Mouse (Mus musculus) limb, embryonic 14.5 days (tissue): ENCODE data around the gene Cfl1. TPM values are rescaled to one million over a fixed set of nuclear protein-coding genes. Genes with fewer than 3 reads are reported as not detected.
A peak's percentile ranks its signal among the peaks of the same experiment; 100 is the strongest.

ENCODE experiments used
- ATAC-seq: fragments of 200-750 bp; cut with Nextera tagmentation; 2 replicates; pipeline ENCODE4 v1.8.0; 2017; ENCODE audit warnings: low read depth, moderate number of reproducible peaks, moderate TSS enrichment; ENCODE audit not compliant: low FRiP score
- DNase-seq: peaks from one replicate; pipeline ENCODE4 v3.0.0-alpha.2; 2015; ENCODE audit warnings: low spot score
- H3K27ac ChIP-seq: fragments of 300-500 bp; sonication (generic); replicated peaks from 2 replicates; pipeline ENCODE4 v1.5.1; 2014; ENCODE audit warnings: low read depth, mild to moderate bottlenecking, low read length, moderate library complexity, mixed read lengths
- H3K27me3 ChIP-seq: fragments of 300-500 bp; sonication (generic); 2 replicates; pipeline ENCODE4 v1.6.1; 2014; ENCODE audit warnings: low read length, mixed read lengths; ENCODE audit not compliant: control insufficient read depth, insufficient read depth
- H3K36me3 ChIP-seq: fragments of 300-500 bp; sonication (generic); 2 replicates; pipeline ENCODE4 v1.6.1; 2014; ENCODE audit warnings: mild to moderate bottlenecking, low read length, moderate library complexity, mixed read lengths; ENCODE audit not compliant: control insufficient read depth, insufficient read depth
- H3K4me1 ChIP-seq: fragments of 300-500 bp; sonication (generic); 2 replicates; pipeline ENCODE4 v1.6.1; 2014; ENCODE audit warnings: antibody characterized with exemption, low read length, mixed read lengths; ENCODE audit not compliant: control insufficient read depth, insufficient read depth
- H3K4me2 ChIP-seq: fragments of 300-500 bp; sonication (generic); replicated peaks from 2 replicates; pipeline ENCODE4 v1.6.1; 2014; ENCODE audit warnings: low read depth, mild to moderate bottlenecking, low read length, moderate library complexity; ENCODE audit not compliant: severe bottlenecking
- H3K4me3 ChIP-seq: fragments of 300-500 bp; sonication (generic); replicated peaks from 2 replicates; pipeline ENCODE4 v1.5.1; 2014; ENCODE audit warnings: low read length
- H3K9ac ChIP-seq: fragments of 300-500 bp; sonication (generic); 2 replicates; pipeline ENCODE4 v1.6.1; 2014; ENCODE audit warnings: mild to moderate bottlenecking, low read depth, low read length, moderate library complexity; ENCODE audit not compliant: severe bottlenecking
- H3K9me3 ChIP-seq: fragments of 300-500 bp; sonication (generic); 2 replicates; pipeline ENCODE4 v1.6.1; 2016; ENCODE audit warnings: low read length; ENCODE audit not compliant: control insufficient read depth
- POLR2A ChIP-seq: fragments of 200-500 bp; IDR thresholded peaks from 2 replicates; pipeline ENCODE4 v1.8.0; 2012; ENCODE audit warnings: inconsistent platforms, mild to moderate bottlenecking, moderate library complexity, borderline replicate concordance; ENCODE audit not compliant: insufficient read depth, insufficient read length; ENCODE audit errors: extremely low read depth
- WGBS: fragments of 180-500 bp; shearing (Covaris S2); extraction: QIAGEN DNeasy Blood & Tissue Kit; methylation state at CpG from one replicate; pipeline ENCODE4 v1.1.7; 2014; 5-methylcytosine and 5-hydroxymethylcytosine counted together
- polyA plus RNA-seq, 2 experiments: library from polyadenylated mRNA; depleted of rRNA in 1 of 2; stranded (reverse) in 1 of 2; unstranded in 1 of 2; fragments of >200 nt; fragmentation: Nextera tagmentation in 1 of 2; extraction: Ambion mirVana in 1 of 2; gene quantifications; 2 replicates each; pipeline versions ENCODE4 v1.2.1 to v1.2.3; 2012 to 2014

Gene Cfl1
- polyA plus RNA-seq, 2 experiments: 913 to 2,572 TPM

- DNase-seq: no peak
- Histone ChIP-seq H3K4me3 (no peak overlapping the region), H3K4me2 (no peak overlapping the region), H3K27me3 (no peaks in the 10 kb centered on the region), H3K9me3 (no peaks in the 10 kb centered on the region), H3K4me1 (peaks cover 4% of the 10 kb centered on the region; the same call in 1 of the 2 replicates), H3K27ac (no peak overlapping the region), H3K36me3 (no peaks in the 10 kb centered on the region), H3K9ac (no peak overlapping the region)
- TF ChIP-seq POLR2A: no peak
- ATAC-seq: no peak
- WGBS: 77% methylated on average over 5 of the region's 5 CpGs
Observed at GRCm38 (mm10) chr19:5525204-5525603, 34.9 kb downstream of the Cfl1 start.

DNA sequence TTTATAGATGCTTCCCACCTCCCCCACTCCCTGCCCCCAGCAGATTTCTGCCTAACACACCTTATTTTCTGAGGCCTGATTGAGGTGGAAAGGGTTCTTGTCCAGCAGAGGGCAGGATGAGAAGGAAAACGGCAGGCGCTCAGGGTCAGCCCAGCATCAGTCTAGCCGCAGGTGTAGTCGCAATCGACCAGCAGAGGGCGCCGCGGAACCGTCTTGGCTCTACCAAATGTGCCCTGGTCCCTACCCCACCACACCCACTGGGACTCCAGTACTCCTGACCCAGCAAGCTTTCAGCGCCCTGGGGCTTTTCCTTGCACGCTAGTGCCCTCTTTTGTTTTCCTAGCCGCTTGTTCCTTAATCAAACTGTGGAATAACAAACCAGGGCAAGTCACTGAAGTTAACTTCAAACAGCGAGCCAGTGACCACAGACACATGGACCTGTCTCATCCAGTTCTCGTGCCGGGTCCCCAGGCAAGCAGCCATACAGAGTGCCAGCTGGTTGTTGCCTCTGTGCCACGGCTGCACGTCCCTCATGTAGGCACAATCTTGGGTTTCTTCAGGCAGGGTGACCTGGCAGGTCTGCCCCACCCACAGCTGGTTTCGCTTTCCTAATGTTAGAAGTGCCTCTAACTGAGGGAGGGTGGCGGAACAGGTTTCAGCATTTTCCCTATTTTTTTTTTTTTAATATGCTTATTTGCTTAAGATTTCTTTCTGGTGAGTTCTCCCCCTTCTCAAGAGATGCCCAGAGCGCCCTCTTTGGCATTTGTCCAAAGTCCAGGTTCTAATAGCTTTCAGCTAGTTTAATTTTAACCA is 39.3 kb downstream of the Cfl1 start:
- no peak for TF ChIP-seq POLR2A
- Histone ChIP-seq H3K4me3 (peak overlapping the region; percentile 4; the same call in 1 of the 2 replicates), H3K27me3 (no peaks in the 10 kb centered on the region), H3K9me3 (no peaks in the 10 kb centered on the region), H3K36me3 (no peaks in the 10 kb centered on the region), H3K4me2 (peak overlapping the region; percentile 37), H3K9ac (0 out of 2 replicates have a peak overlapping the region, but pooled peaks have one; percentile 13), H3K27ac (no peak overlapping the region), H3K4me1 (peaks cover 4% of the 10 kb centered on the region; the same call in 1 of the 2 replicates)
- 11% methylated on average over 20 of the region's 20 CpGs for WGBS
- ATAC-seq: peak; percentile 94
- peak; percentile 94 for DNase-seq

- TF ChIP-seq POLR2A: no peak
- H3K36me3 ChIP-seq: no peaks in the 10 kb centered on the region
- no peaks in the 10 kb centered on the region for H3K27me3 ChIP-seq
- no peaks in the 10 kb centered on the region for H3K9me3 ChIP-seq
- no peak overlapping the region for H3K27ac ChIP-seq
- H3K4me1 ChIP-seq: peaks cover 4% of the 10 kb centered on the region; the same call in 1 of the 2 replicates
- 54% methylated on average over 7 of the region's 7 CpGs for WGBS
- no peak overlapping the region for H3K9ac ChIP-seq
- no peak for DNase-seq
- ATAC-seq: no peak
- H3K4me3 ChIP-seq: no peak overlapping the region
- no peak overlapping the region for H3K4me2 ChIP-seq
Observed at GRCm38 (mm10) chr19:5530138-5530524, 39.9 kb downstream of the Cfl1 start.

- Histone ChIP-seq H3K4me1 (peaks cover 4% of the 10 kb centered on the region; the same call in 1 of the 2 replicates), H3K4me3 (no peak overlapping the region), H3K36me3 (no peaks in the 10 kb centered on the region), H3K4me2 (no peak overlapping the region), H3K9ac (no peak overlapping the region; the same call in 1 of the 2 replicates), H3K9me3 (no peaks in the 10 kb centered on the region), H3K27ac (no peak overlapping the region), H3K27me3 (no peaks in the 10 kb centered on the region)
- ATAC-seq: no peak
- no peak for TF ChIP-seq POLR2A
- DNase-seq: no peak
- 63% methylated on average over 8 of the region's 8 CpGs for WGBS
Observed at GRCm38 (mm10) chr19:5532520-5532919, 42.3 kb downstream of the Cfl1 start.

DNA sequence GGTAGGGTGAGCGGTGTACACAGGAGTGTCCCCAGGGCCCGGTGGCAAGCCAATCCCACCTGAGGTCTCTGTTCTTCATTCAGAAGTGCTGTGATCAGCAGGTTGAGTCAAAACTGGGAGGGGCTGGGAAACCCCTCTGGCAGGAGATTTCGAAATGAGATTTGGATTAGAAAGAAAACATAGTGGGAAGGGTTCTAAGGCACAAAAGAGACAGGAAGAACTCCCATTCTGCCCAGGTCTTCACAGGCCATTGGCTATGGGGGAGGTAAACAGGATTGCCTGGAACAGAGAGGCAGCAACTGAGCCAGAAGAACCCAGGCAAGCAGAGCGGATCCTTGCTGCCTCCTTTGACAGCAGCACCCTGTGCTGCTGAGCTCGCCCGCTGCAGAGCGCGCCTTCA is 48.5 kb downstream of the Cfl1 start:
- Histone ChIP-seq H3K36me3 (no peaks in the 10 kb centered on the region), H3K9ac (no peak overlapping the region)
- no peak for ATAC-seq

More for the DNA sequence above, 48.5 kb downstream of the Cfl1 start:
- Histone ChIP-seq H3K27ac (no peak overlapping the region), H3K27me3 (no peaks in the 10 kb centered on the region), H3K4me2 (no peak overlapping the region), H3K4me1 (no peaks in the 10 kb centered on the region), H3K9me3 (no peaks in the 10 kb centered on the region), H3K4me3 (no peak overlapping the region)
- DNase-seq: no peak
- TF ChIP-seq POLR2A: no peak
- 68% methylated on average over 8 of the region's 8 CpGs for WGBS
